Comparison of ENCODE assay signal across 15 mouse cellular contexts in the genomic region with DNA sequence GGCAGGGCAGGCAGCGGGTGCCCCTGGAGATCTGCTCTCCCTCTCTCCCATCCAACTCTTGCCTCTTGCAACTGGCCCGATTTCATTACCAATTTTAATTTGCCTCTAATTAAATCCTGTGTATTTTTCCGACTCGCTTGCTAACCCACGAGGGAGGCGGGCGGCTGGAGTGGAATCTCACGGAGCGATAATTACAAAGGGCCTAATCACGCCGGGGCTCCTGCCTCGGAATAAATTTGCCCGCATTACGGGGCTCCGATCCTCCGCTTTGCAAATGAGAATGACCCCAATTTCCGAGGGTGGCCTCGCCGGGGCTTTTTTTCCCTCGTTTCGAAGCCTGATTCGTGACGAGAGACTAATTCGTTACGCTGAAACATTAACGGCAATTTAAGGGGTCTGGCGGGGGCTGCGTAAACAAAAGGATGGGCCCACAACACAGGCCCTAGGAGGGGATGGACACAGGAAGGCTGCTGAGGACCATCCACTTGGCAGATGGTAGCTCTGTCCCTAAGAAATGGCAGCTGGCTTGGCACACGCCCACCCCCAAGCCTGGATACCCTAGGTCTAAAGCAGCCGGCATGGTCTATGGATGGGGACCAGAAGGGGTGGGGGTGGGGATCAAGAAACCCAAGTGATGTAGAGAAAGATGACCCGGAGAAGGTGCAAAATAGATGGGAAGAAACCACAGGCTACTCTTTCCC. TPM values are rescaled to one million over a fixed set of nuclear protein-coding genes. Genes with fewer than 3 reads are reported as not detected.
DNase-seq lines count a peak whose midpoint lies in the region; ATAC-seq and TF ChIP-seq lines count a peak whose summit lies in the region.
"Had no signal": no experiment of that assay in that cellular context is flagged by ENCODE, and none has a peak within 500 bp of the region (broad histone marks: within the 10 kb centered on the region; RNA-seq: fewer than 3 reads in every experiment).

No protein-coding gene starts in this region.

- TF ChIP-seq CTCF in layer of hippocampus, adult 2 months (conservative IDR thresholded peaks at IDR 0.05) = no peak
- TF ChIP-seq CTCF in forebrain, postnatal 0 days (IDR thresholded peaks at IDR 0.05; ENCODE audit: low read depth) = no peak

- H3K27ac ChIP-seq in layer of hippocampus, adult 2 months = peak overlapping the region; percentile 25; the same call in 1 of the 2 replicates
- H3K27ac ChIP-seq in forebrain, postnatal 0 days (ENCODE audit: low read depth, low read length) = peak overlapping the region; percentile 1; the same call in 1 of the 2 replicates
- peak overlapping the region; percentile 71 for H3K27ac ChIP-seq in midbrain, embryonic 11.5 days (ENCODE audit: low read depth, low read length)
- no peak overlapping the region for H3K27ac ChIP-seq in kidney, embryonic 14.5 days (ENCODE audit: low read depth, low read length)
- H3K27ac ChIP-seq: heart, adult 2 months; limb, embryonic 13.5 days; macrophage had no signal

- H3K9ac ChIP-seq in forebrain, postnatal 0 days = peak overlapping the region; percentile 35
- no peak overlapping the region for H3K9ac ChIP-seq in midbrain, embryonic 11.5 days (ENCODE audit: low read length)
- H3K9ac ChIP-seq in kidney, embryonic 14.5 days (ENCODE audit: low read depth, low read length) = no peak overlapping the region
- H3K9ac ChIP-seq: limb, embryonic 13.5 days; liver, postnatal 0 days had no signal

- peaks cover 28% of the 10 kb centered on the region for H3K4me1 ChIP-seq in forebrain, postnatal 0 days (ENCODE audit: insufficient read depth)
- H3K4me1 ChIP-seq in midbrain, embryonic 11.5 days (ENCODE audit: control insufficient read depth, insufficient read depth, low read length) = peaks cover 28% of the 10 kb centered on the region
- H3K4me1 ChIP-seq in kidney, embryonic 14.5 days (ENCODE audit: control insufficient read depth, insufficient read depth, low read length) = peaks cover 2% of the 10 kb centered on the region; the same call in 1 of the 2 replicates

- H3K4me3 ChIP-seq in layer of hippocampus, adult 2 months = no peak overlapping the region
- H3K4me3 ChIP-seq in forebrain, postnatal 0 days (ENCODE audit: low read depth, low read length) = no peak overlapping the region
- no peak overlapping the region for H3K4me3 ChIP-seq in midbrain, embryonic 11.5 days (ENCODE audit: low read depth, low read length)
- no peak overlapping the region for H3K4me3 ChIP-seq in kidney, embryonic 14.5 days (ENCODE audit: low read length)
- H3K4me3 ChIP-seq: heart, adult 2 months; limb, embryonic 13.5 days; myocyte had no signal

- H3K27me3 ChIP-seq in forebrain, postnatal 0 days (ENCODE audit: insufficient read depth, low read length) = no peaks in the 10 kb centered on the region
- H3K27me3 ChIP-seq in midbrain, embryonic 11.5 days (ENCODE audit: control insufficient read depth, insufficient read depth, low read length) = no peaks in the 10 kb centered on the region
- H3K27me3 ChIP-seq in kidney, embryonic 14.5 days (ENCODE audit: control insufficient read depth, insufficient read depth, low read length) = no peaks in the 10 kb centered on the region
- H3K27me3 ChIP-seq: limb, embryonic 13.5 days had no signal

- no peak for ATAC-seq in forebrain, postnatal 0 days
- peak; percentile 52 for ATAC-seq in midbrain, embryonic 11.5 days (ENCODE audit: low FRiP score)
- ATAC-seq in kidney, embryonic 14.5 days (ENCODE audit: low FRiP score, low TSS enrichment) = no peak

- H3K9me3 ChIP-seq in forebrain, postnatal 0 days (ENCODE audit: low read length) = no peaks in the 10 kb centered on the region
- H3K9me3 ChIP-seq in midbrain, embryonic 11.5 days (ENCODE audit: control insufficient read depth, low read length) = no peaks in the 10 kb centered on the region
- no peaks in the 10 kb centered on the region for H3K9me3 ChIP-seq in kidney, embryonic 14.5 days (ENCODE audit: control insufficient read depth, low read length)
- H3K9me3 ChIP-seq: limb, embryonic 13.5 days had no signal

- WGBS in forebrain, postnatal 0 days = 15% methylated on average over 31 of the region's 31 CpGs
- 73% methylated on average over 31 of the region's 31 CpGs for WGBS in midbrain, embryonic 11.5 days
- 82% methylated on average over 31 of the region's 31 CpGs for WGBS in kidney, embryonic 14.5 days

- DNase-seq in layer of hippocampus, adult 2 months (ENCODE audit: low spot score in 2 of 2) = no peak
- DNase-seq in layer of hippocampus, postnatal 36 days = no peak
- no peak for DNase-seq in forebrain, postnatal 0 days
- no peak for DNase-seq in midbrain, embryonic 11.5 days (ENCODE audit: low spot score, missing footprints)
- peak; percentile 60 for DNase-seq in retina, embryonic 14.5 days (ENCODE audit: low spot score)
- DNase-seq in urinary bladder, postnatal 14 days (ENCODE audit: low spot score) = no peak
- DNase-seq in adrenal gland, postnatal 36 days = no peak
- DNase-seq: heart, adult 2 months; kidney, adult 8-10 months; liver, postnatal 0 days had no signal

- H3K36me3 ChIP-seq in forebrain, postnatal 0 days (ENCODE audit: insufficient read depth) = peaks cover 59% of the 10 kb centered on the region
- H3K36me3 ChIP-seq in midbrain, embryonic 11.5 days (ENCODE audit: control insufficient read depth, insufficient read depth, low read length) = peaks cover 16% of the 10 kb centered on the region
- H3K36me3 ChIP-seq in kidney, embryonic 14.5 days (ENCODE audit: control insufficient read depth, insufficient read depth, low read length) = peaks cover 68% of the 10 kb centered on the region

- peak overlapping the region; percentile 8 for H3K4me2 ChIP-seq in forebrain, postnatal 0 days (ENCODE audit: low read depth)
- no peak overlapping the region for H3K4me2 ChIP-seq in midbrain, embryonic 11.5 days
- no peak overlapping the region for H3K4me2 ChIP-seq in kidney, embryonic 14.5 days (replicated peaks; ENCODE audit: low read depth, low read length)

RNA-seq across cellular contexts. Expression of a gene that starts 38.0 kb away (rescaled TPM):
- total RNA-seq in layer of hippocampus, adult 2 months (2021) = under 1 TPM; 0.49 to 0.83 TPM
- under 1 TPM; 0.40 to 0.91 TPM for total RNA-seq in layer of hippocampus, postnatal 36 days (2021)
- 9.5 and 17.5 TPM in 2 replicates for total RNA-seq in forebrain, postnatal 0 days (2014; rRNA removed)
- 0.99 and 1.3 TPM in 2 replicates for polyA plus RNA-seq in forebrain, postnatal 0 days (2015; fragmentation: Nextera tagmentation; extraction: Ambion mirVana)
- 24.7 and 25.7 TPM in 2 replicates for polyA plus RNA-seq in midbrain, embryonic 11.5 days (2014; fragmentation: Nextera tagmentation; extraction: Ambion mirVana)
- polyA plus RNA-seq in kidney, embryonic 14.5 days (2014; fragmentation: Nextera tagmentation; extraction: Ambion mirVana) = 15.7 and 26.1 TPM in 2 replicates
- total RNA-seq in adrenal gland, postnatal 36 days (2021) = 1 to 10 TPM; 1.4 to 2.4 TPM
- total RNA-seq: MEL had no signal
- polyA plus RNA-seq: macrophage had no signal

RNA-seq across cellular contexts. Expression of a gene that starts 52.0 kb away (rescaled TPM):
- 10 to 100 TPM; 52.1 to 53.3 TPM for total RNA-seq in layer of hippocampus, adult 2 months (2021)
- total RNA-seq in layer of hippocampus, postnatal 36 days (2021) = 10 to 100 TPM; 44.0 to 45.7 TPM
- total RNA-seq in forebrain, postnatal 0 days (2014; rRNA removed) = 108 and 109 TPM in 2 replicates
- polyA plus RNA-seq in forebrain, postnatal 0 days (2015; fragmentation: Nextera tagmentation; extraction: Ambion mirVana) = 45.7 and 56.4 TPM in 2 replicates
- polyA plus RNA-seq in midbrain, embryonic 11.5 days (2014; fragmentation: Nextera tagmentation; extraction: Ambion mirVana) = 24.6 and 27.5 TPM in 2 replicates
- polyA plus RNA-seq in kidney, embryonic 14.5 days (2014; fragmentation: Nextera tagmentation; extraction: Ambion mirVana) = 23.9 and 25.4 TPM in 2 replicates
- total RNA-seq in adrenal gland, postnatal 36 days (2021) = 10 to 100 TPM; 23.0 to 23.6 TPM
